Mouse (Mus musculus) liver, embryonic 14.5 days (tissue): ENCODE measurements around the gene Cacna1a.

Experiments used
- CTCF ChIP-seq: IDR thresholded peaks from 2 replicates; pipeline ENCODE4 v1.5.1; 2016; ENCODE audit warnings: antibody characterized with exemption, low read depth, control low read depth
- EP300 ChIP-seq: IDR thresholded peaks from 2 replicates; pipeline ENCODE4 v1.6.1; 2016; ENCODE audit warnings: antibody characterized with exemption, low read depth

DNA sequence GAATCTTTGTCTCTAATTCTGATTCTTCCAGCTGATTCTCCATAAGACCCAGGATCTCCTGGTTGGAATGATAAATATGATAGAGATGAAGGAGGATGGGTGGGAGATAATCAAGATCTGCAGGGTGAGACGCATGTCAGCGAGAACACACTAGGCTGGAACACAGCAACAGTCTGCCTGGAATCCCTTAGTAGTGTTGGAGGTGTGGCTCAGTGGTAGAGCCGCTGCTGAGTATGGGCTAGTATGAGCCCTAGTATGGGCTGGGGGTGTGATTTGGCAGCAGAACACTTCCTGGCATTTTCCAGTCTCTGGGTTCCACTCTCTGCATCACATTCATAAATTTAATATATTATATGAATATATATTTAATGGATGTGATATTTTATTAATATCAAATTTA, 933 bp downstream of the Cacna1a start:
- TF ChIP-seq CTCF = no peak
- no peak for TF ChIP-seq EP300
